Mouse (Mus musculus) liver, embryonic 13.5 days (tissue): ENCODE data around the gene Slc16a4. TPM values are rescaled to one million over a fixed set of nuclear protein-coding genes. Genes with fewer than 3 reads are reported as not detected.
A peak's percentile ranks its signal among the peaks of the same experiment; 100 is the strongest.
"Not testable (repeated sequence)": the region's sequence is repeated elsewhere in the genome, so short reads cannot be mapped to it uniquely, and the experiment has no call there.

Experiments
- ATAC-seq: fragments of 200-750 bp; cut with Nextera tagmentation; 2 replicates; pipeline ENCODE4 v1.8.0; 2017; ENCODE audit warnings: low read depth, mild to moderate bottlenecking, moderate number of reproducible peaks, moderate library complexity
- DNase-seq: peaks from one replicate; pipeline ENCODE4 v3.0.0; 2022
- H3K27ac ChIP-seq: fragments of 300-500 bp; sonication (generic); 2 replicates; pipeline ENCODE4 v1.5.1; 2015; ENCODE audit warnings: moderate library complexity, mild to moderate bottlenecking, inconsistent platforms
- H3K27me3 ChIP-seq: fragments of 300-500 bp; sonication (generic); 2 replicates; pipeline ENCODE4 v1.6.1; 2015; ENCODE audit warnings: mild to moderate bottlenecking, inconsistent platforms
- H3K36me3 ChIP-seq: fragments of 300-500 bp; sonication (generic); 2 replicates; pipeline ENCODE4 v1.6.1; 2015; ENCODE audit warnings: mild to moderate bottlenecking, inconsistent platforms
- H3K4me1 ChIP-seq: fragments of 300-500 bp; sonication (generic); replicated peaks from 2 replicates; pipeline ENCODE4 v1.6.1; 2015; ENCODE audit warnings: inconsistent platforms
- H3K4me2 ChIP-seq: fragments of 300-500 bp; sonication (generic); 2 replicates; pipeline ENCODE4 v1.6.1; 2015; ENCODE audit warnings: inconsistent platforms, mild to moderate bottlenecking, moderate library complexity
- H3K4me3 ChIP-seq: fragments of 300-500 bp; sonication (generic); replicated peaks from 2 replicates; pipeline ENCODE4 v1.5.1; 2015; ENCODE audit warnings: mild to moderate bottlenecking, inconsistent platforms
- H3K9ac ChIP-seq: fragments of 300-500 bp; sonication (generic); 2 replicates; pipeline ENCODE4 v1.6.1; 2015; ENCODE audit warnings: mild to moderate bottlenecking, inconsistent platforms
- H3K9me3 ChIP-seq: fragments of 300-500 bp; sonication (generic); replicated peaks from 2 replicates; pipeline ENCODE4 v1.6.1; 2016; ENCODE audit warnings: inconsistent platforms
- WGBS: fragments of 180-500 bp; shearing (Covaris S2); methylation state at CpG from one replicate; pipeline ENCODE4 v1.1.7; 2015; ENCODE audit not compliant: insufficient replicate concordance; 5-methylcytosine and 5-hydroxymethylcytosine counted together
- polyA plus RNA-seq: library from polyadenylated mRNA; unstranded; fragments of >200 nt; fragmentation: Nextera tagmentation; extraction: Ambion mirVana; gene quantifications from 2 replicates; pipeline ENCODE4 v1.2.1, GENCODE M21; 2015

Gene Slc16a4
- polyA plus RNA-seq, 1 experiment from 2014 or later, result 0.59 TPM

GRCm38 (mm10) chr3:107296917-107297316, 5.9 kb downstream of the Slc16a4 start:
- not testable (repeated sequence) for H3K4me2 ChIP-seq, H3K36me3 ChIP-seq, H3K4me3 ChIP-seq, ATAC-seq, H3K27me3 ChIP-seq, DNase-seq, H3K4me1 ChIP-seq, H3K27ac ChIP-seq, H3K9me3 ChIP-seq, H3K9ac ChIP-seq
- 73% methylated on average over 4 of the region's 4 CpGs for WGBS

DNA sequence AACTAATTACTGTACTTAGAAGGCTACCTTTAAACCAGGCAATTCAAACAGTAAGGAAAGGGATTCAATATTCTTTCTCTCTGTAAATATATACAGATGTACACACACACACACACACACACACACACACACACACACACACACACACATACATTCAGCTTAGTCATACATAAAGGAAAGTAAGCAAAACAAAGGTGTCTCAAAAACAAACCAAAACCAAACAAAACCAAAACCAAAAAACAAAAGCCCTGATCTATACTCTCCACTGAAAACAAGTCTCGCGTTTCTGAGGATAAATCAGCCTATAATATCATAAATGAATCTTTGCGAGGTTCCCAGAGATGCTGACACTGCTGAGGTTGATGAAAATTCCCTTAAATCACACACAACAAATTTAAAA, 26.3 kb downstream of the Slc16a4 start:
- Histone ChIP-seq H3K4me1 (peaks cover 19% of the 10 kb centered on the region), H3K36me3 (peaks cover 65% of the 10 kb centered on the region), H3K27ac (no peak overlapping the region), H3K9ac (no peak overlapping the region), H3K4me3 (no peak overlapping the region), H3K27me3 (no peaks in the 10 kb centered on the region), H3K4me2 (no peak overlapping the region), H3K9me3 (no peaks in the 10 kb centered on the region)
- ATAC-seq (no peak), DNase-seq (no peak)
- 86% methylated on average over 3 of the region's 3 CpGs for WGBS

- Histone ChIP-seq H3K4me2 (no peak overlapping the region), H3K36me3 (peaks cover 63% of the 10 kb centered on the region), H3K4me1 (peaks cover 48% of the 10 kb centered on the region), H3K9ac (no peak overlapping the region), H3K9me3 (no peaks in the 10 kb centered on the region), H3K27me3 (no peaks in the 10 kb centered on the region), H3K4me3 (no peak overlapping the region), H3K27ac (no peak overlapping the region)
- ATAC-seq (no peak), DNase-seq (no peak)
- 91% methylated on average over 2 of the region's 2 CpGs for WGBS
Measured at GRCm38 (mm10) chr3:107321141-107321540, 30.1 kb downstream of the Slc16a4 start.

DNA sequence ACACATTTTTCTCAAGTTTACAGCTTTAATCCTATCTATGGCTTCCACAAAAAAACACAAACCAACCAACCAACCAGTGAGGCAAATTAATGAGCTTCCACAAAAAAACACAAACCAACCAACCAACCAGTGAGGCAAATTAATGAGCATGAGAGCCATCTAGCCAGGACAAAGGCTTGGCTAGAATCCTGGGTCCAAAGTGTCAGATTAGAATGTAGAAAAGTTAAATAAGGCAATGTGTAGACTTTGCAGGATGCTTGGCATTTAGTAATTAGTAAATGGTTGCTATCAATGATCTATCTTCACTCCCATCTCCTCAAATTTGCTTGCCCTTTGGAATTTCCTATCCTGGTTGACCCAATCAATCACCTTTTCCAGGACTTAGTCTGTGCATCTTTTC, 30.7 kb downstream of the Slc16a4 start:
- Histone ChIP-seq H3K4me3 (no peak overlapping the region), H3K4me2 (no peak overlapping the region), H3K9ac (no peak overlapping the region), H3K27me3 (no peaks in the 10 kb centered on the region), H3K27ac (no peak overlapping the region), H3K4me1 (peaks cover 48% of the 10 kb centered on the region), H3K9me3 (no peaks in the 10 kb centered on the region), H3K36me3 (peaks cover 63% of the 10 kb centered on the region)
- no peak for ATAC-seq
- no peak for DNase-seq

DNA sequence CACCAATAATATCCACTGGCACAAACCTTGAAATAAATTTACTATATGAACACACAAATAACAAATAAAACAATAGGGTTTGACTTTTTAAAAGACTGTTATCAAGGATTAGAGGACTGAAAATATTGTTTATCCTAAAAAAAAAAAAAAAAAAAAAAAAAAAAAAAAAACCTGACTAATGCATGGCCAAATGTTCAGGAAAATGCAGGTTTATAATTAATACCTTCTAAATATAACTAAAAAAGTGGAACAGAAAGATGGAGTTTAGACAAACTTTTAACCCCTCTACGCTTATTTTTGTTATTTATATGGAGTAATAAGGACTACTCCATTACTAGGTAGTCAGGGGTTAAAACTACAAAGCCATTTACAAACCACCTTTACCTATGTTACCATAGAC, 35.4 kb downstream of the Slc16a4 start:
- Histone ChIP-seq H3K36me3 (peaks cover 65% of the 10 kb centered on the region), H3K27ac (no peak overlapping the region), H3K9me3 (no peaks in the 10 kb centered on the region), H3K9ac (no peak overlapping the region), H3K4me3 (no peak overlapping the region), H3K4me2 (no peak overlapping the region), H3K27me3 (no peaks in the 10 kb centered on the region), H3K4me1 (peaks cover 63% of the 10 kb centered on the region)
- DNase-seq, result no peak
- WGBS, result 95% methylated on average over 1 of the region's 1 CpGs
- no peak for ATAC-seq

DNA sequence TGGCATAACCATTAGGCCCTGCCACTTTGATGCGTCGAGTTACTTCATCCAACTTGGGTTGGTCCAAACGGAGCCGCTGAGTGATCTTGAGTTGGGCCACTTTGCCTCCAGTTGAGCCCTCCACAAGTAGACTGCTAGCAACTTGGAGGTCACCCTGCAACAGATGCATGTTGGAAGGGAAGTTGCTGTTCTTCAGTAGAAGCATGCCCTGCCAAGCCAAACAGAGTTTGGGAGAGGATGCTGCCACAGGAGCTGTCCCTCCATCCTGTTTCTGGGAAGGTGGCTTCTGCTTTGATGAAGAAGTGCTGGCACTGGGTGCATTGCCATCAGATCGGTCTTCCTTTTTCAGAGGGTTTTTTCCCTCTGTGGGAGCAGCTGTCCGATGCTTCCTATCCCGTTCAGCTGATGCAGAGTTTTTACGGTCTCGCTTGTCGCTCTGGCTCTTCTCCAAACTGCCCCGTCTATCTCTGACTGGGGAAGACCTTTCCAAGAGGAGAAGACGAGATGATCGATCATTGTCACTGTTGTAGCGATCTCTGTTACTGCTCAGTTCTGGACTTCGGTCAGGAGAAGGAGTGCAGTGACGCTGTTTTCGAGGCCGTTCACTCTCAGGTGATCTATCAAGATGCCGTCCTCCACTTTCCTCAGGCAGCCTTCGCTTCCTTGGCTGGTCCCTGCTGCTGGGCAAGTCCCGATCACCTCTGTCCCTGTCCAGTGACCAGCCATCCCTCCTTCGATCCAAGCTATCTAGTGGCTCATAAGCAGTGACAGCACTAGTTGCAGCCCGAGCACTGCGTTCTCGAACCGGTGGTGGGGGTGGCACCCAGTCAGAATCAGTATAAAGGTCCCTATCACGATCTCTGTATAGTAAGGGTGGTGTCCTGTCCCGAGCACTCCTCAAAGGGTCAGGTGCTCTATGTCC, 39.7 kb downstream of the Slc16a4 start:
- no peak for ATAC-seq
- H3K27me3 ChIP-seq, result no peaks in the 10 kb centered on the region
- DNase-seq, result no peak
- no peak overlapping the region for H3K27ac ChIP-seq
- peak overlapping the region; percentile 94 for H3K9ac ChIP-seq
- peaks cover 43% of the 10 kb centered on the region for H3K4me1 ChIP-seq
- H3K4me3 ChIP-seq, result peak overlapping the region; percentile 99
- H3K9me3 ChIP-seq, result no peaks in the 10 kb centered on the region
- H3K4me2 ChIP-seq, result peak overlapping the region; percentile 94
- peaks cover 42% of the 10 kb centered on the region for H3K36me3 ChIP-seq
- WGBS, result 69% methylated on average over 28 of the region's 28 CpGs

- no peaks in the 10 kb centered on the region for H3K27me3 ChIP-seq
Measured at GRCm38 (mm10) chr3:107331746-107332126, 40.7 kb downstream of the Slc16a4 start.

DNA sequence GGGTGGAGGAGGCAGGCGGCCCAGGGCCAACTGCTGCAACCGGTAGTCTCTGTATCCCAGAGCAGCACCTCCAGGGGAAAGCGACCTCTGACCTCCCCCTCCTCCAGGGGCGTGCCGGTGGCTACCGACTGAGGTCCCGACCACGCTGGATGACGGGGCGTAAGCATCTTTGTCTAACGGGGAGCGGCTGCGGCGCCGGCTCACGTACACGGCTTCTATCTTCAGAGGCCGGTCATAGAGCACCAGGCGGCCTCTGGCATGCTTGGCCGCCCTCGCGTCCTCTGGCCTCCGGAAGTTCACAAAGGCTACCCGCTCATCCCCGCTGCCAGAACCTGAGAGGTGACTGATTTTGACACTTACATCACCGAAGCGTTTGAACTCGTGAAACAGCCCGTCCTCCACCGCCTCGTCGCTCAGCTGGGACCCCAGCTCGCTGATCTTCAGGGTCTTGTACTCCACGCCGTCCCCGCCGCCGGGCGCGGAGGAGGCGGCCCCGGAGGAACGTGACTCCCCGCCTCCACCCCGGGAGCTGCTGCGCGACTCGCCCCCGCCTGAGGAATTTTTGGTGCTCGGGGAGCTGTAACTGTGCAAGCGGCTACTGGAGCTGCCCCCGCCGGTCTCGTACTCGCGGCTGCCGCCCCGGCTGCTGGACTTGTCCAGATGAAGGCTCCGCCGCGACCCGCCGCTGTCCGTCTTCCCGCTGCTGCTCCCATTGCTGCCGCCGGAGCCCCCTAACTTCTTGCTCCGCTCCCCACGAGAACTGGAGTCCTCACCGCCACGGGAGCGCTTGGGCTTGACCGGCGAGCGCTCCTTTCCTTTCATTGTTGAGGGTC, 41.3 kb downstream of the Slc16a4 start:
- Histone ChIP-seq H3K27me3 (no peaks in the 10 kb centered on the region), H3K27ac (peak overlapping the region; percentile 90), H3K4me2 (peak overlapping the region; percentile 94), H3K4me1 (peaks cover 39% of the 10 kb centered on the region), H3K36me3 (peaks cover 34% of the 10 kb centered on the region), H3K4me3 (peak overlapping the region; percentile 99), H3K9me3 (no peaks in the 10 kb centered on the region), H3K9ac (peak overlapping the region; percentile 94)
- no peak for ATAC-seq
- peak; percentile 37 for DNase-seq
- WGBS, result under 1% methylated on average over 75 of the region's 75 CpGs

More at GRCm38 (mm10) chr3:107331746-107332126, 40.7 kb downstream of the Slc16a4 start:
- WGBS, result 11% methylated on average over 17 of the region's 17 CpGs
- no peak for ATAC-seq
- DNase-seq, result no peak
- Histone ChIP-seq H3K4me3 (peak overlapping the region; percentile 99), H3K27ac (peak overlapping the region; percentile 90), H3K9ac (peak overlapping the region; percentile 94), H3K4me2 (peak overlapping the region; percentile 94), H3K4me1 (peaks cover 39% of the 10 kb centered on the region), H3K9me3 (no peaks in the 10 kb centered on the region), H3K36me3 (peaks cover 36% of the 10 kb centered on the region)

DNA sequence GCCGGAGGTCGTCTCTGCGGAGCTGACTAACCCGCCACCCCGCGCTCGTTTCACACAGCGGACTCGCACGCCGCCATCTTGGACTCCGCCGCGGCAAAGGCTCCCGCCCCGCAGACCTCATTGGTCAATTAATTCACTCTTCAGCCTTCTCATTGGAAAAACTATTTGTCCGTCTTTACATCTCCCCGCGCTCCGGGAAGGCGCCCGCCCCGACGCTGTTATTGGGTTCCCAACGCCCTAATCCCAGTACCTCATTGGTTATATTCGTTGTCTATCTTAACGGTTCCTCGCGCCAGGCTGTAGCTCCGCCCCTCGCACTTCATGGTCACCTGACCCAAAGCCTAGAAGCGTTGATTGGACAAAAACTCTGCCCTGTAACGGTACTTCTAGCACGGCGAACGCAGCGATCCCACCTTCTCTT, 41.9 kb downstream of the Slc16a4 start:
- H3K4me2 ChIP-seq, result peak overlapping the region; percentile 94
- H3K9ac ChIP-seq, result peak overlapping the region; percentile 94
- peak overlapping the region; percentile 97 for H3K27ac ChIP-seq
- WGBS, result under 1% methylated on average over 37 of the region's 37 CpGs
- H3K4me1 ChIP-seq, result peaks cover 36% of the 10 kb centered on the region
- ATAC-seq (peak; percentile 87), DNase-seq (peak; percentile 96)
- H3K36me3 ChIP-seq, result peaks cover 30% of the 10 kb centered on the region
- H3K4me3 ChIP-seq, result peak overlapping the region; percentile 99
- H3K9me3 ChIP-seq, result no peaks in the 10 kb centered on the region
- no peaks in the 10 kb centered on the region for H3K27me3 ChIP-seq

GRCm38 (mm10) chr3:107333381-107334201, 42.6 kb downstream of the Slc16a4 start, which contains the start of gene Rbm15:
TSS of gene Rbm15 (minus strand) at chr3:107333673.
- WGBS, result under 1% methylated on average over 62 of the region's 62 CpGs
- ATAC-seq (peak; percentile 86), DNase-seq (peak; percentile 92)
- peaks cover 28% of the 10 kb centered on the region for H3K36me3 ChIP-seq
- H3K9ac ChIP-seq, result peak within 1 kb of the TSS; percentile 94
- no peaks in the 10 kb centered on the region for H3K9me3 ChIP-seq
- H3K4me3 ChIP-seq, result peak within 1 kb of the TSS; percentile 99
- no peaks in the 10 kb centered on the region for H3K27me3 ChIP-seq
- H3K4me1 ChIP-seq, result peaks cover 35% of the 10 kb centered on the region
- peak within 1 kb of the TSS; percentile 97 for H3K27ac ChIP-seq
- peak within 1 kb of the TSS; percentile 94 for H3K4me2 ChIP-seq
